Mouse (Mus musculus) adrenal gland, adult 18-20 months (tissue): ENCODE measurements at regions not wholly inside any gene's neighbourhood (a gene's known extent, or its start where the extent isn't known, plus 50 kb on each side); places are given as distances from the start of the nearest gene placed in this dataset.

ENCODE experiments used
- DNase-seq, 2 experiments: peaks; one replicate each; pipeline ENCODE4 v3.0.0; 2021 to 2022; ENCODE audit warnings: low spot score in 2 of 2

GRCm38 (mm10) chr1:185617691-185618090, 163.0 kb downstream of the Slc30a10 start:
- no peak for DNase-seq

GRCm38 (mm10) chr1:185619011-185619410, 164.4 kb downstream of the Slc30a10 start:
- DNase-seq, result no peak

- DNase-seq, result no peak
Observed at GRCm38 (mm10) chr1:185628401-185628800, 173.8 kb downstream of the Slc30a10 start.

- DNase-seq, result no peak
Observed at GRCm38 (mm10) chr1:185629976-185630375, 175.3 kb downstream of the Slc30a10 start.

GRCm38 (mm10) chr1:185638631-185639030, 184.0 kb downstream of the Slc30a10 start:
- DNase-seq, result no peak

GRCm38 (mm10) chr1:185639486-185639885, 184.8 kb downstream of the Slc30a10 start:
- no peak for DNase-seq

- DNase-seq, result no peak
Observed at GRCm38 (mm10) chr1:185644026-185644425, 189.4 kb downstream of the Slc30a10 start.

GRCm38 (mm10) chr1:185648128-185648527, 193.5 kb downstream of the Slc30a10 start:
- no peak for DNase-seq

GRCm38 (mm10) chr1:185648926-185649325, 194.3 kb downstream of the Slc30a10 start:
- no peak for DNase-seq

GRCm38 (mm10) chr1:185650926-185651325, 196.3 kb downstream of the Slc30a10 start:
- peak in 1 of 2 experiments; percentile 29 for DNase-seq

GRCm38 (mm10) chr1:185655021-185655420, 200.4 kb downstream of the Slc30a10 start:
- DNase-seq, result no peak

- no peak for DNase-seq
Observed at GRCm38 (mm10) chr1:185655461-185655860, 200.8 kb downstream of the Slc30a10 start.

- DNase-seq, result no peak
Observed at GRCm38 (mm10) chr1:185657286-185657685, 202.6 kb downstream of the Slc30a10 start.

GRCm38 (mm10) chr1:185659476-185659875, 204.8 kb downstream of the Slc30a10 start:
- DNase-seq, result no peak

- no peak for DNase-seq
Observed at GRCm38 (mm10) chr1:185662336-185662735, 207.7 kb downstream of the Slc30a10 start.

GRCm38 (mm10) chr1:185670029-185670741, 215.5 kb downstream of the Slc30a10 start:
- no peak for DNase-seq

GRCm38 (mm10) chr1:185672940-185673339, 218.3 kb downstream of the Slc30a10 start:
- DNase-seq, result no peak

GRCm38 (mm10) chr1:185675674-185676420, 221.2 kb downstream of the Slc30a10 start:
- DNase-seq, result no peak

GRCm38 (mm10) chr1:185681610-185682457, 227.2 kb downstream of the Slc30a10 start:
- peak; percentile 81 to 84 for DNase-seq

GRCm38 (mm10) chr1:185682458-185682750, 227.8 kb downstream of the Slc30a10 start:
- no peak for DNase-seq

GRCm38 (mm10) chr1:185684638-185685037, 230.0 kb downstream of the Slc30a10 start:
- DNase-seq, result peak; percentile 29 to 33

- DNase-seq, result no peak
Observed at GRCm38 (mm10) chr1:185688506-185688905, 233.9 kb downstream of the Slc30a10 start.
